Mouse (Mus musculus) myocyte (in vitro differentiated cells): ENCODE measurements around the gene Rpl23a. TPM values are rescaled to one million over a fixed set of nuclear protein-coding genes. Genes with fewer than 3 reads are reported as not detected.

Experiments
- H3K27me3 ChIP-seq: one replicate; pipeline ENCODE4 v1.6.1; 2011; ENCODE audit not compliant: control insufficient read depth, insufficient read depth, insufficient read length
- H3K36me3 ChIP-seq: one replicate; pipeline ENCODE4 v1.6.1; 2011; ENCODE audit not compliant: control insufficient read depth, insufficient read depth
- H3K4me2 ChIP-seq: one replicate; pipeline ENCODE4 v1.6.1; 2011; ENCODE audit warnings: low read depth, control low read depth
- H3K4me3 ChIP-seq: one replicate; pipeline ENCODE4 v1.5.1; 2011; ENCODE audit warnings: mild to moderate bottlenecking, control low read depth, moderate library complexity
- H3K79me2 ChIP-seq: one replicate; pipeline ENCODE4 v1.6.1; 2011; ENCODE audit not compliant: control insufficient read depth, insufficient read depth
- H3ac ChIP-seq: one replicate; pipeline ENCODE4 v1.6.1; 2011; ENCODE audit not compliant: control insufficient read depth, insufficient read length
- CEBPB ChIP-seq: IDR thresholded peaks from 2 replicates; pipeline ENCODE4 v1.6.1; 2011; ENCODE audit warnings: mild to moderate bottlenecking, moderate library complexity; ENCODE audit not compliant: poor library complexity, insufficient read depth, severe bottlenecking
- E2F4 ChIP-seq: IDR thresholded peaks from one replicate; pipeline ENCODE4 v1.6.1; 2011; ENCODE audit warnings: mild to moderate bottlenecking, control low read depth, moderate library complexity; ENCODE audit not compliant: insufficient read depth
- MAX ChIP-seq: IDR thresholded peaks from one replicate; pipeline ENCODE4 v1.6.1; 2011; ENCODE audit warnings: low read depth, mild to moderate bottlenecking, control low read depth
- MYOD1 ChIP-seq, 3 experiments: IDR thresholded peaks; one replicate each; pipeline ENCODE4 v1.6.1; 2011; ENCODE audit warnings: control low read depth in 2 of 3, low read depth in 2 of 3, mild to moderate bottlenecking in 2 of 3, moderate library complexity in 1 of 3; ENCODE audit not compliant: insufficient read length in 2 of 3, control insufficient read depth in 1 of 3
- MYOG ChIP-seq, 3 experiments: IDR thresholded peaks; one replicate each; pipeline ENCODE4 v1.6.1; 2011; ENCODE audit warnings: control low read depth in 2 of 3, low read depth in 2 of 3, mild to moderate bottlenecking in 2 of 3; ENCODE audit not compliant: insufficient read length in 2 of 3, control insufficient read depth in 1 of 3, insufficient read depth in 1 of 3
- POLR2A ChIP-seq: IDR thresholded peaks from one replicate; pipeline ENCODE4 v1.6.1; 2011; ENCODE audit warnings: low read depth, mild to moderate bottlenecking, control low read depth, moderate library complexity; ENCODE audit not compliant: insufficient read length
- POLR2AphosphoS2 ChIP-seq: IDR thresholded peaks from one replicate; pipeline ENCODE4 v1.6.1; 2011; ENCODE audit warnings: low read depth, control low read depth; ENCODE audit not compliant: insufficient read length
- REST ChIP-seq: IDR thresholded peaks from one replicate; pipeline ENCODE4 v1.6.1; 2011; ENCODE audit warnings: mild to moderate bottlenecking, control low read depth, moderate library complexity; ENCODE audit not compliant: insufficient read depth, insufficient read length
- SRF ChIP-seq: IDR thresholded peaks from one replicate; pipeline ENCODE4 v1.6.1; 2011; ENCODE audit warnings: low read depth; ENCODE audit not compliant: control insufficient read depth, insufficient read length
- TCF12 ChIP-seq: IDR thresholded peaks from one replicate; pipeline ENCODE4 v1.6.1; 2011; ENCODE audit warnings: mild to moderate bottlenecking, control low read depth; ENCODE audit not compliant: poor library complexity, insufficient read depth, severe bottlenecking
- TCF3 ChIP-seq: IDR thresholded peaks from one replicate; pipeline ENCODE4 v1.6.1; 2011; ENCODE audit warnings: low read depth, control low read depth; ENCODE audit not compliant: insufficient read length
- USF1 ChIP-seq: IDR thresholded peaks from one replicate; pipeline ENCODE4 v1.6.1; 2011; ENCODE audit warnings: low read depth, mild to moderate bottlenecking, control low read depth, moderate library complexity
- polyA plus RNA-seq: library from polyadenylated mRNA; unstranded; fragments of >200 nt; fragmentation: generic; extraction: Trizol; gene quantifications from one replicate; pipeline ENCODE4 v1.2.1, GENCODE M21; 2012; ENCODE audit warnings: missing spikeins

Gene Rpl23a
- polyA plus RNA-seq, 1 experiment, result 3,571 TPM

DNA sequence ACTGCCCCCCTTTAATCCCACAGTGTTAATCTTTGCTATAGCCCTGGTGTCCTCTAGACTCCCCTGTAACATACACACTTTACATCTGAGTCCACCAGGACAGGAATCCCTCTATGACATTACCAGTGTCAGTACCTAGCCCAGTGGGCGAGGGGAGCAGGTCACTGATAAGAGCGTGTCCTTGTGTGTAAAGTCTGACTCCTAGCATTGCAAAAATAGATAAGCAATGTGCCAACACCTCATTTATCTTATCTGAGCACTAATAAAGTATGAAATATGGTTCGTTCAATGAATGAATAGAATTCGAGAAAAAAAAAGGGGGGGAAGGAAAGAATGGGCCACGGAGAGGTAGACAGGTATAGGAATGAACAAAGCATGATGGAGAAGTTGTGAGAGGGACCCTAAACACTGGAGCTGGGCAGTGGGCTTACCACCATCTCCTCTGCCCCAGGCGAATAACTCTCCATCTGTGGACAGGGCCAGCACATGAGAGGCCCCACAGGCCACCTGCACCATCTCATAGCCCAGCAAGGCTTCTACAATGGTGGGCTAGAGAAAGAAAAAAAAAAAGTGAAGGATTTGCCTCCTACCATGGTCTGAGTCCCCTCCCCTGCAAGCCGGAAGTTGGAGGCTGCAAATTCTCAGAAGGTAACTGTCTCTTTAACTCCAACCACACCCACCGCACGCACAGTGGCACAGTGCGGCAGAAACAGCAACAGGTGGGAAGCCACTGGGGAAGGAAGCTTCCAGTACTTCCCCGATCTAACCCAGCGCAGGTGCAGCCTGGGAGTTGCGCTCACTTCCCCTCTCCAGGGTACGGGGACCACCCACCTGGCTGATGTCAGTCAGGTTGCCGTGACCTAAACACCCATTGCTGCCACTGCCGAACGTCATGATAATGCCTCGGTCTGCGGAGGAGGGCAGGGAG is 14.6 kb downstream of the Rpl23a start:
- Histone ChIP-seq H3K4me2 (no peak overlapping the region), H3ac (no peak overlapping the region), H3K36me3 (no peaks in the 10 kb centered on the region), H3K27me3 (no peaks in the 10 kb centered on the region), H3K79me2 (peaks cover 13% of the 10 kb centered on the region), H3K4me3 (no peak overlapping the region)
- TF ChIP-seq POLR2AphosphoS2 (no peak), CEBPB (no peak), TCF3 (no peak), MYOD1 (IDR thresholded peaks at IDR 0.05; ENCODE audit: control insufficient read depth in 1 of 3, insufficient read length in 2 of 3, low read depth in 2 of 3) (no peak), E2F4 (no peak)

DNA sequence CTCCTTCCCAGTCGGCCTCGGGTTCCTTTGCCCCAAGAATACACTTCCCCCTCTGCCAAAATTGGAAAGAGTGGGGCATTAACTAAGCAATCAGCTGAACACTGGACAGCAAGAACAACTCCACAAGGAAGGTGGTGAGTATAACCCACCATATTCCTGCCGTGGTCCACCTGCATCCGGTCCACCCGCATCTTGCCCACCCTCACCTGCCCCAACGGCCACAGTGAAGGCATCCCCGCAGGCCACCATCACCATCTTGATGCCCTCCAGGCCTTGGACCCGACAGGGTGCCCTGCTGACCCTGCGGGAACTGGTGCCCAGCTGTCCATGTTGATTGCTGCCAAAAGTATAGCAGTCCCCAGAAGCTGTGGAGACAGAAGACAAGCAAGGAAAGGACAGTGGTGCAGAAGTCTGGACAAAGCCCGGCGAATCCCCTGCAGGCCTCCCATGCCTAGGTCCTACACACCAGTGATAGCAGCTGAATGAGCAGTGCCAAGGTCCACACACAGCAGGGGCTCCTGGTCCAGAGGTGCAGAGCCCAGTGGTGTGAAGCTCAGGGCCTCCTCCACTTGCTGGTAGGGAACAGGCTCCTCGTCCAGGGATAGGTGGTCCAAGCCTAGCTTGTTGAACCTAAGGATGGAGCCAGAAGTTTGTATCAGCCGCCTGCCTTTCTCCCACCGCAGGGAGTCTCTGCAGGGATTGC is 16.0 kb downstream of the Rpl23a start:
- Histone ChIP-seq H3K79me2 (peaks cover 27% of the 10 kb centered on the region), H3K4me2 (peak overlapping the region; percentile 99), H3K4me3 (no peak overlapping the region), H3K27me3 (no peaks in the 10 kb centered on the region), H3ac (no peak overlapping the region), H3K36me3 (no peaks in the 10 kb centered on the region)
- no peak for TF ChIP-seq E2F4
- peak in 1 of 3 experiments; percentile 35 for TF ChIP-seq MYOG (IDR thresholded peaks at IDR 0.05; ENCODE audit: control insufficient read depth in 1 of 3, insufficient read depth in 1 of 3, insufficient read length in 2 of 3, low read depth in 2 of 3)
- no peak for TF ChIP-seq SRF
- peak in 1 of 3 experiments; percentile 39 for TF ChIP-seq MYOD1 (IDR thresholded peaks at IDR 0.05; ENCODE audit: control insufficient read depth in 1 of 3, insufficient read length in 2 of 3, low read depth in 2 of 3)

DNA sequence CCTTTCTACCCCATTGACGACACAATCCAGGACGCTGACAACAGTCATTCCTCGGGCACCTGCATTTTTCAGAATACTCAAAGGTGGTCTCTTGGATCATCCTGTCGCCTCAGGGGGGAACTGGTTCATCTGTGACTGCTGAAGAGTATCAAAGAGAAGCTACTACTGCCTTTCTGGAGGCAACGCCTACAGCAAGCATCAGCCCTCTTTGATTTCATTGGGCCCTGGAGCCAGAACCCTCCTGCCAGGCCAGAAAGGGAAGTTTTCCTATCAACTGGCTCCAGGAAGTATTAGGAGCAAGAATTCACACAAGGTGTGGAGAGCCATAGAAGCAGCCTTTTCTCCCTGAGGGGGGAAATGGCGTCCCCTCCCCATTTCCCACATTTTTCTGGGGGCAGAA is 16.7 kb downstream of the Rpl23a start:
- H3K4me2 ChIP-seq, result peak overlapping the region; percentile 99
- peaks cover 34% of the 10 kb centered on the region for H3K79me2 ChIP-seq
- H3ac ChIP-seq, result no peak overlapping the region
- no peak for TF ChIP-seq E2F4
- TF ChIP-seq USF1, result no peak
- TF ChIP-seq TCF3, result no peak
- no peak for TF ChIP-seq CEBPB
- no peaks in the 10 kb centered on the region for H3K27me3 ChIP-seq
- H3K36me3 ChIP-seq, result peaks cover 4% of the 10 kb centered on the region
- peak overlapping the region; percentile 100 for H3K4me3 ChIP-seq

- TF ChIP-seq REST (no peak), POLR2AphosphoS2 (no peak), E2F4 (no peak), MYOG (IDR thresholded peaks at IDR 0.05; ENCODE audit: control insufficient read depth in 1 of 3, insufficient read depth in 1 of 3, insufficient read length in 2 of 3, low read depth in 2 of 3) (no peak), MAX (no peak), SRF (no peak), TCF3 (no peak), MYOD1 (IDR thresholded peaks at IDR 0.05; ENCODE audit: control insufficient read depth in 1 of 3, insufficient read length in 2 of 3, low read depth in 2 of 3) (no peak), POLR2A (no peak), USF1 (no peak), TCF12 (no peak)
- Histone ChIP-seq H3K36me3 (peaks cover 6% of the 10 kb centered on the region), H3K79me2 (peaks cover 39% of the 10 kb centered on the region), H3K4me2 (peak overlapping the region; percentile 99), H3ac (no peak overlapping the region), H3K4me3 (peak overlapping the region; percentile 100), H3K27me3 (no peaks in the 10 kb centered on the region)
Observed at GRCm38 (mm10) chr11:78166161-78166560, 17.2 kb downstream of the Rpl23a start.

DNA sequence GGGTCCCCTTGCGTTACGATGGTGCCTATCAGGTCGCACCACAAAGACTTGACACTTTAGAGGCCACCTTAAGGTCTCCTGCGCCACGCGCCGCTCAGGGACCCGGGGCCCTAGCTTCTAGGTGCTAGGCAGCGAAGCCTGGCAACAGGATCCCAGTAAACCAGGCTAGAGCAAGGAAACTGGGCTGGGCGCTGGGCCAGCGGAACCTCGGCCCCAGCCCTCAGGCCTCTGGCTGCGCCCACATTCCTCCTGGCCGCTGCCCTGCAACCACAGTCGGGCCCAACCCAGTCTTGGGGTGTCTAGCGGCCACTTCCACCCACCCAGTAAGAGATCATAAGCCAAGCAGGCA is 17.6 kb downstream of the Rpl23a start:
- Histone ChIP-seq H3K4me3 (peak overlapping the region; percentile 100), H3K4me2 (peak overlapping the region; percentile 99), H3ac (peak overlapping the region; percentile 96), H3K27me3 (no peaks in the 10 kb centered on the region), H3K36me3 (peaks cover 10% of the 10 kb centered on the region), H3K79me2 (peaks cover 43% of the 10 kb centered on the region)
- TF ChIP-seq MYOD1 (IDR thresholded peaks at IDR 0.05; ENCODE audit: control insufficient read depth in 1 of 3, insufficient read length in 2 of 3, low read depth in 2 of 3), result peak in 1 of 3 experiments; percentile 51
- peak in 1 of 3 experiments; percentile 75 for TF ChIP-seq MYOG (IDR thresholded peaks at IDR 0.05; ENCODE audit: control insufficient read depth in 1 of 3, insufficient read depth in 1 of 3, insufficient read length in 2 of 3, low read depth in 2 of 3)
- no peak for TF ChIP-seq REST
- TF ChIP-seq E2F4, result no peak
